Mouse (Mus musculus): ENCODE results near the gene Cyp8b1.

Cyp8b1 gene

DNA sequence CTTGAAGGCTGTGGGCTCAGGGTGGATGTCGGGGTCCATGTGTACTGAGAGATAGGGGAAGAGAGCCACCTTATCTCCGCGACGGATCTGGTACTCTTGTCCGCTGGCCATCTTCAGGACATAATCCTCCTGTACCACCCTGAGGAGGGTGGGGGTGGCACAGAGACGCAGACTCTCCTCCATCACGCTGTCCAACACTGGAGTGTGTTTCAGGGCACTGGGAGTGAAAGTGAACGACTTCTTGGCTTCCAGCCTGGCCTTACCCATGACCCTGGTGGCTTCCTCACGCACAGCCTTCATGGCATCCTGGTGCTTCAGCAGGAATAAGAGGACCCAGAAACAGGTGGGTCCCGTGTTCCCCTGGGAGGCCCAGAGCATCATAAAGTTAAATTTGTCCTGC is 1.0 kb downstream of the Cyp8b1 start:
- no peak for DNase-seq (ENCODE audit: low spot score)

DNA sequence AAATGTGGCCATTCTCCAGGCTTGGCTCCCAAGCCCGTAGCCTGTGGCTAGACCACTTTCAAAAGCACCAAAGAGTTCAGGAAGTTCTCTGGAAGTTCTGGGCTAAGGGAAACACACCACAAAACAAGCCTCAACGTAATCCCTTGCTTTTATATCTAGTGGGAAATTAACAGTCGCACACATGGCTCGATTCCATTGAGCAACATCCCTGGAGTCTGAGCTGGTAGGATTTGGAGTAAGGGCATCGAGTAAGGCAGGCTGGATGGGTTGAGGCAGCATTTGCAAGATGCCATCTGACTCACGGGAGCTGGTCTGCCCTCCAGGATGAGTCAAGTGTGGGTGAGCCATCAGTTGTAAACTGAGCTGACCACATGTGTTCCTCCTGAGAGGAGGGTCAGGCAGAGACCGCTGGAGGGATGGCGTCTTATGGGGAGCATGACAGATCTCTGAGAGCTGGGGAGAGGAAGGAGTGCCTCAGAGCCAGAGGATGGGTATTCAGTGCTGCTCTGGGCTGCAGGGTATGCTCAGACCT is 1.8 kb downstream of the Cyp8b1 start:
- DNase-seq (ENCODE audit: low spot score): no peak

GRCm38 (mm10) chr9:121912786-121913185 is 3.3 kb downstream of the Cyp8b1 start:
- DNase-seq (ENCODE audit: low spot score): no peak

DNA sequence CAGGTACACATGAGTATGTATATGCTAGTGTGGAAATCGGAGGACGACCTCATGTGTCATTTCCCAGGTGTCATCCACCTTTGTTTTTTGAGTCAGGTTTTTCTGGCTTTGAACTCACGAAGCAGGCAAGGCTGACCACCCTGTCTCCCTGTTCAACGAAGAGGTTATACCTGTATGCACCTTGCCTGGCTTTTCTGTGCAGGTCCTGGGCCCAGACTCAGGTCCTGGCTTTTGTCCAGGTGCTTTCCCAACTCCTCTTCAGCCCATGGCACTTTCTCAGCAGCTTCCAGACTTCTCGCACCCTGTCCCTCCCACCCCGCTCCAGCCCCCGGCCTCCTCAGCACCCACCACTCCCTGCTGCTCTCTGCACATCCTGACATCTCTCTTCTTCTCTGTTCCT is 4.9 kb downstream of the Cyp8b1 start:
- DNase-seq (ENCODE audit: low spot score): no peak

GRCm38 (mm10) chr9:121909635-121910034 is 6.5 kb downstream of the Cyp8b1 start:
- DNase-seq (ENCODE audit: low spot score): peak; percentile 1

DNA sequence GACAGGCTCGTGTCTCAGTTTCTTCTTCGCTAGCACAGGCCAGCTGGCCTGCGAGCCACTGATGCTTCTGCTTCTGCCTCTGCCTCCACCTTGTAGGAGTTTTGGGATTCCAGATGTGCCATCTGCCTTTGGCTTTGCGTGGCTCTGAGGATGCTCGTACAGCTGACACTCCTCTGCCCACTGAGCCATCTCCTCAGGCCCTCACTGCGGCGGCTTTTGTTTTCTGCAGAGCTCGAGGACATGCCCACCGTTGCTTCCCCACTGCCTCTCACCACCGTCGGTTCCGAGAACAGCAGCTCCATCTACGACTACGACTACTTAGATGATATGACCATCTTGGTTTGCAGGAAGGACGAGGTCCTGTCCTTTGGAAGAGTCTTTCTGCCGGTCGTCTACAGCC is 7.8 kb downstream of the Cyp8b1 start:
- peak; percentile 1 for DNase-seq (ENCODE audit: low spot score)

GRCm38 (mm10) chr9:121907356-121908070 is 8.6 kb downstream of the Cyp8b1 start:
- DNase-seq (ENCODE audit: low spot score): peak; percentile 1

DNA sequence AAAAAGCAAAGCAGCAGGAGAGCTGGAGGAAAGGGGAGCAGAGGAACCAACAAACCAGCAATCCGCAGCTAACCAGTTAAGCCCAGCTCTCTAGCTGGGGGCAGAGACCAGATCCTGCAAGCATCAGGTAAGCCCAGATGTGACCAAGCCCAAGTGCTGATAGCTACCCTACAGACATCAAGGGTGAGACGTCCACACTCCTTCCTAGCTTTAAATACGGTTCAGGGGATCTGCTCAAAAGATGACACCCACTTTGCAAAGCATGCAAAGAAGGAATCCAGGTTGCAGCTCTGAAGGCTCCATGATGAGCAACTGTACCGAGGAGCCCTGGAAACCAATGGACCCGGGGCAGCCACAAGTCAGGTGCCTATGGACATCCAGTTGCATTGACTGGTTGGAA is 9.6 kb downstream of the Cyp8b1 start:
- no peak for DNase-seq (ENCODE audit: low spot score)

DNA sequence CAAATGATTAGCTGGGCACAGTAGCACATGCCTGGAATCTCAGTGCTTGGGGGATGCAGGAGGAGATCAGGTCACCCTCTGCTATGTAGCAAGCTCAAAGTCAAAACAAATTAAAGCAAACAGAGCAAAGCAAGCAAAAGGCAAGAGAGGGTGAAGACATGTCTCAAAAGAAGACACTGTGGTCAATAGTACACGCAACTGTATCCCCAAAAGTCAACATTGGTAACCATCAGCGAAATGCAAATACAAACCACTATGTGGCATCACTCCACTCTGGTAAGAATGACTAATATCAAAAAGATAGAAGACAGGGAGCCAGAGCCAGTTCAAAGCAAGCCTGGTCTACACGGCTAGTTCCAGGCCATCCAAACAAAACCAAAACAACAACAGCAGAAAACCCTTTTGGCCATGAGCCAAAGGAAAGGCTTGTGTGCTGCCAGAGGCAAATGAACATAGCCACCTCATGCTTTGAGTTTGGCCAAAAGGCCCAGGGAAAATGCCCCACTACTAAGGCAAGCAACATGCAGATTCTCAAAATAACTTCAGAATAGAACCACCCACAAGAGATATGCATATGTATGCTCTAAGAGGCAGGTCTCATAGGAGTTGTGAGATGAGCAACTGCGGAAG is 10.4 kb downstream of the Cyp8b1 start:
- DNase-seq (ENCODE audit: low spot score): peak; percentile 1

DNA sequence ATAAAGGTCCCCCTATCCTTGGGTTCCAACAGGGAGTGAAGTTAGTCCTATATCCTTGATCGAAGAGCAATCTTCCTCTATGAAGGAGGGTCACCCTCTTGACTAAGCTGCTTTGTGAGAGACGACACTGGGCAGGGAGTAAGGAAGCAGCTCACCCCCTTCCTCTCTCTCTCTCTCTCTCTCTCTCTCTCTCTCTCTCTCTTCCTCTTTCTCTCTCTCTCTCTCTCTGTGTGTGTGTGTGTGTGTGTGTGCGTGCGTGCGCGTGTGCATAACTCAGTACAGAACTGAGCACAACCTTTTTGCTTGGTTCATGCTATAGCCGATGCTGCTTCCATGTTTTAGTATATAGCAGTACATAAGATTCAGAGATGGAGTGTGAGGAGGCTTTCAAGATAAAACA is 11.2 kb downstream of the Cyp8b1 start:
- DNase-seq (ENCODE audit: low spot score): no peak

DNA sequence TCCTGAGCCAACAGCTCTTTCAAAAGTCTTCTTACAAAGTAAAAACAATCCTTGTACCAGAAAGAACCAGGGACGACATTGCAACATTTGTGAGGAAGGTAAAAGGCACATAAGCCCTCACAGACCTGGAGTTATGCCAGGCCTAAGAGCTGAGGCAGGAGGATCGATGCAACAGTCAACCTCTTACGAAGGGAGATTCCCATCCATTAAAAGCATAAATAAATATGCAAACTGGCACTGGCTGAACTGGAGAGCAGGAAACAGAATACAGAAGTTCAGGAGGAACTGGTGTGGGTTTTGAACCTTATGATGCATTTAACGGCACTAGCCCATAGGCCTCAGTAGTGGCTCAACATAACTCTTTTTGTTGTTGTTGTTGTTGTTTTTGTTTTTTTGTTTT is 11.8 kb downstream of the Cyp8b1 start:
- DNase-seq (ENCODE audit: low spot score): no peak

DNA sequence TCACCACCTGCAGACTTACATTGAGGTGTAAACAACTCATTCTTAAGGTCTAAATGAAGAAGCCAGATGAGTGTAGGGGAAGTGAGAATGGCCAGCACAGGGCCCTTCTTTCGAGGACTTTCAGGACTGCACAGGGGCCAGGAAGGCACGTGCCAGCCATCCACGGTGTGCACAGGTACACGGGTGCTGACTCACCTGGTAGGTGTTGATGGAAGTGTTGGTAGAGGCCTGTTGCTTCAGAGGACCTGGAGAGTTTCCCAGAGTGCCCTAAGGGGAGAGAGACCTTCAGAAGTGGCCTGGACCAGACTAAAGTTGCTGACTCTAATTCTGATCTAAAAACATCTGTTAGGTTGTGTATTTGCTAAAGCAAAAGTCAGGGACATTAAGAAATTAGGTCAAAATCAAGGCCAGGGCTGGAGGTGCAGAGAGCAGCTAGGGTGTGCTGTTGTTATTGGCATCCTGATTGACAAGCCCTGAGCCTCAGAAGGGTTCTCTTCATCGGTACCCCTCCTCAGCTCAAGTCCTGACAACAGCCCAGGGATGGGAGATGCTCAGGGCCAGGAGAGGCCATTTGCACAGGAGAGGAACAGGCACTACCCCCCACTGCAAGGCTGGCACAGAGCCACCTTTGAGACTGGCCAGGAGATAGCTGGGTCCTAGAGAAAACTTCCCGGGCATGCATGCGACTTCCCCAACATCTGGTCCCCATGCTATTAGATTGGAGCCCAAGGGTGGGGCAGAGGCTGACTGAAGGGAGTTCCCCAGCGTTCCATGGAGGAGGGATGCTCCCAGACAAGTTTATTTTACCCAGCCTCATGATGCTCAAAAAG is 12.4 kb downstream of the Cyp8b1 start:
- peak; percentile 23 for DNase-seq (ENCODE audit: low spot score)

- DNase-seq (ENCODE audit: low spot score): peak; percentile 1
These were observed 14.1 kb downstream of the Cyp8b1 start for GRCm38 (mm10) chr9:121901710-121902700.

- DNase-seq (ENCODE audit: low spot score): no peak
These were observed 15.7 kb downstream of the Cyp8b1 start for GRCm38 (mm10) chr9:121900282-121900855.

- no peak for DNase-seq (ENCODE audit: low spot score)
These were observed 16.8 kb downstream of the Cyp8b1 start for GRCm38 (mm10) chr9:121899306-121899705.

- DNase-seq (ENCODE audit: low spot score): no peak
These were observed 17.9 kb downstream of the Cyp8b1 start, which contains the start of gene Ackr2 for GRCm38 (mm10) chr9:121898245-121898644. TSS of gene Ackr2 (plus strand) at chr9:121898355.

GRCm38 (mm10) chr9:121896820-121897219 is 19.3 kb downstream of the Cyp8b1 start:
- DNase-seq (ENCODE audit: low spot score): no peak

- no peak for DNase-seq (ENCODE audit: low spot score)
These were observed 20.6 kb downstream of the Cyp8b1 start for GRCm38 (mm10) chr9:121895392-121895993.

GRCm38 (mm10) chr9:121894447-121894846 is 21.7 kb downstream of the Cyp8b1 start:
- DNase-seq (ENCODE audit: low spot score): no peak

- no peak for DNase-seq (ENCODE audit: low spot score)
These were observed 23.9 kb downstream of the Cyp8b1 start for GRCm38 (mm10) chr9:121892057-121892687.

Measured in ovary, postnatal 36 days (tissue).